Mouse (Mus musculus): ENCODE data around the gene Gm18596.
"Not testable (repeated sequence)": the region's sequence is repeated elsewhere in the genome, so short reads cannot be mapped to it uniquely, and the experiment has no call there.

Gene Gm18596

GRCm38 (mm10) chr10:77713734-77714133 lies 28.7 kb downstream of the Gm18596 start:
- intact Hi-C loops (cut with DNase I): no loop called here

- intact Hi-C loops (cut with DNase I): not testable (repeated sequence)
Observed at GRCm38 (mm10) chr10:77711157-77711556, 31.3 kb downstream of the Gm18596 start, which contains the start of gene Gm10024. Gene Gm10024, plus strand, starts transcription at chr10:77711457.

GRCm38 (mm10) chr10:77709831-77710230 lies 32.6 kb downstream of the Gm18596 start:
- intact Hi-C loops (cut with DNase I): no loop called here

- intact Hi-C loops (cut with DNase I): no loop called here
Observed at GRCm38 (mm10) chr10:77706326-77706725, 36.1 kb downstream of the Gm18596 start, which contains the start of gene Gm10272. Gene Gm10272, plus strand, starts transcription at chr10:77706626.

- intact Hi-C loops (cut with DNase I): no loop called here
Observed at GRCm38 (mm10) chr10:77697133-77697532, 45.3 kb downstream of the Gm18596 start, which contains the start of gene Gm9508. Gene Gm9508, minus strand, starts transcription at chr10:77697233.

Data from adrenal gland (tissue).